Mouse (Mus musculus): ENCODE data around the gene Fgfr3.

The Fgfr3 gene

DNA sequence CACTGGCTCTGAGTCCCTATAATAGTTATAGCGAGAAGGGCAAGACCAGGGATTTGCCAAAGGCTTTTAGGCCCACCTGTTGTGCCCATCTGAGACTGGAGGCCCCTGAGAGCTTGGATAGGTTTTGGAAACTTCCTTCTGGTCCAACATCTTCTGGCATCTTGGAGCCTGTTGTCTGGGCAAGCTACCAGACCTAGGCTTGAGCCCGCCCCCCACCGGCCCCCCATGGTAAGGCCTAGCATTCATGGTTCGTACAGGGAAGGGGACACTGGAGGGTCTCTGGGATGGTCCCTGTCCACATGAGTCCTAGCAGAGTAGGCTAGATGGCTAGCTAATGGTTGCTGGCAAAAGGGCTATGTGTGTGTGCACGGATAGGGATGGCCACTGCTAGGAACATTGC, 22.8 kb upstream of the Fgfr3 start:
- no peak for DNase-seq

DNA sequence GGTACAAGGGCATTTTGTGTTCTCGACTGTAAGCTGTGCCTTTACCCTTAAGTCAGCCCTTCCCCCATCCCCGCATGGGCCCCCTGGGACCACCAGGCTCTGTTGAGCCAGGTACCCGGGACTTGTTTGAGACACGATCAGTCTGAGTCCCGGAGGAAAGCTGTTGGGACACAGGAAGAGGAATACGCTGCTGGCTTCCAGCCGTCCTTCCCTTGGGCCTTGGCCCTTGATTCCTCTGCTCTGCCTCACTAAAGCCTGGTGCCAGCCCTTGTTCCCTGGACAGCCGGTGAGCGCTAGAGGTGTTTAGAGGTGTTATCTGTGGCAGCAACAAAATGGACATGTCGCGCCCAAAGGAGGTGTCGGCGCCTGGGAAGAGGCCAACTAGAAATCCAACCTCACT, 21.5 kb upstream of the Fgfr3 start:
- DNase-seq = peak; percentile 92

DNA sequence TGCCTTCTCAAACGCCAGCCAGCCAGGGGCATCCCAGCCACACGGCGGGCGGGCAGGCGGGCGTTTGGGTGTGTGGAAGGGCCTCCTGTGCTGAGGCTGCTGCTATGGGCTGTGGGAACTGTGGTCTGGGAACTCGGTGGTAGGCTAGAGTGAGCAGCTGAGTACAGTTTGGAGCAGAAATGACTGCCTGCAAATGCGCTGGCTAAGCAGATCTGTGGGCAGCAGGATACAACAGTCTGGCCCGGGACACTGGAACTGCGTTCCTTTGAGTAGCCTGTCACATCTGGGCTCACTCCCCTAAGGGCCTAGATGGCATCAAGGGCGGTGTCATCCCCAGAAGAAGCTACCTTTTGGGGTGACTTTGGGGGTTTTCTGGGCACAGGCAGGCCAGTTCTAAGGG, 19.6 kb upstream of the Fgfr3 start:
- DNase-seq = no peak

DNA sequence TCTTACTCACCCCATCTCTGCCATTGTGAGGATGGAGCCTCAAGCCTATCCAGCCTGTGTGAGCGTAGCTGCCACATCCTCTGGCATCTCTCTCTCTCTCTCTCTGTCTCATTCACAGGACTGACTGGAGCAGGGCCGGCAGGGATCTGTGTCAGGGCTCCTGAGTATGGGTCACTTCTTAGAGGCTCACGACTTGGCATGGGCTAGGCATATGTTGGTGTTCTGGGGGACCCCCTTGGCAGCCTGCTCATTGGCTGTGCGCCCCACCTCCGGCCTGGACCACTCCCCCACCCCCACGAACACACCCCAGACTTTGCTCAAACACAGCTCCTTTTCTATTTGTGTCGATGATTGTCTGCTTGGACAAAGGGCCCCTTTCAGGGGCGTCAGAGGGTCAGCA, 17.5 kb upstream of the Fgfr3 start:
- DNase-seq = no peak

DNA sequence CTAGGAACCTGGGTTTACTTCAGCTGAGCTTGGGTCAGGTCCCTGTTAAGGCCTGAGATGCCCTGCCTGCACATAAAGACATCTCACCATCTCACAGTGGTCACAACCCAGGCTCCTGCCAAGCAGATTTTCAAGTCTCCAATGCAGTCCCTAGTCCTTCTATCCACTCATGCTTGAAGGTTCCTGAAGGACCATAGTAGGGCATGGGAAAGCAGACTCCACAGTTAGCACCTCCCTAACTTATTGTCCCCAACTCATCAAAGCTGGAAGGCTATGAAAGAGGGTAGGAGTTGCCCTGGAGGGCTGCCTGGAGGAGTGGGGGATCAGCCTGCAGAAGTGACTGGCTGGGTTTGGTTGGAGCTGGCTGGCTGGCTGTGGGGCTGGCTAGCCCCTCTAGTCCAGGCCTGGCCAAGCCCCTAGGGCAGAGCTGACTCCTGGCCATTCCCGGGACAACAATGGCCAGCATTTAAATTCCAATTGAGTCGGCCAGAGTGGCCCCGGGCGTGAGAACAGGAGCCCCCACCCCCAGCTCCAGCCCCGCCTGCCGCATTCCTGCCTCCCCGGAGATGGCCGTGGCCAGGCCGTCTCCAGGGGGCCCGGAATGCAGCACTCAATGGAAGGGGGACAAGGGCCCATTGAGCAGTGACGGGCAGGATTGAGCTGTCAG, 16.4 kb upstream of the Fgfr3 start:
- no peak for DNase-seq

DNA sequence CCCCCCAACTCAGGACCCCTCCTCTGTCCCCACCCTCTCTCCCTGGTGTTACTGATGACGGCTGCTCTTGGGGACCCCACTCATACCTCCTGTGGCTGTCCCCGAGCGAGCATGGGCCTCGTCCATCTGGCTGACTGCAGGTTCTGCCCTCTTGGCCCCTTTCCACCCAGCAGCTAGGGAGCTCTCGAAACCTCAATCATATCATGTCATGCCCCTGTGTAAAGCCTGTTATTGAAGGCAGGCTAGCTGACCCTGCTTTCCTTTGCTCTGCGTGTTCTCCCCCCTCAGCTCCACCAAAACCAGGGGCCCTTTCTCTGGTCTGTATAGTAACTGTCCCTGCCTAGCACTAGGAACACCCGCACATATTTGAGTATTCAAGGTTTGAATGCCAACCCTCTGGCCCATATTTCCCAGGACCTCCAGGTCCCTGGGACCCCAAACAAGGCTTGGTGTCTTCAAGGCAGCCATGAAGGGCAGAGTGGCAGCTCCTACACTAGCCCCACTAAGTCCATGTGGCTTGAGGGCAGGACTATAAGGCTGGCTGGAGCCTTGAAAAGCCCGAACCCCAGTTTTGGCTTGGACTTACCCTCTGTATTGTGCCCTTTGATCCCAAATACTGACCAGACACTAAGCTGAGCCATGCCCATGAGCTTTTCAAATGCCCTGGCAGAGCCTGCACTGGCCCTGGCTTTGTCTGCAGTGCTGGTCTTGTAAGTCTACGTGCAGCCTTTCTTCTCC, 15.7 kb upstream of the Fgfr3 start:
- DNase-seq = no peak

DNA sequence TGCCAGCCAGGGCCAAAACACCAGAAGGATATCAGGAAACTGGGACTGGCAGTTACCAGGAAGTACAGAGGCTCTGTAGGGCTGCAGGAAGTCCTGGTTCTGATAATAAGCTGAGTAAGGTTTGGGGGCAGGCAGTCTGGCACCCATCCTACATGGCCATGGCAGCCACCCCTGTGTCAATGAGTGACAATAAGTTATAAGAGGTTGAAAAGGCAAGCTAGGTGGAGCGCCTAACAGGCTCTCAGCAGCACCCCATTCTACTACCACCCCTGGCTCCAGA, 15.2 kb upstream of the Fgfr3 start:
- DNase-seq = no peak

DNA sequence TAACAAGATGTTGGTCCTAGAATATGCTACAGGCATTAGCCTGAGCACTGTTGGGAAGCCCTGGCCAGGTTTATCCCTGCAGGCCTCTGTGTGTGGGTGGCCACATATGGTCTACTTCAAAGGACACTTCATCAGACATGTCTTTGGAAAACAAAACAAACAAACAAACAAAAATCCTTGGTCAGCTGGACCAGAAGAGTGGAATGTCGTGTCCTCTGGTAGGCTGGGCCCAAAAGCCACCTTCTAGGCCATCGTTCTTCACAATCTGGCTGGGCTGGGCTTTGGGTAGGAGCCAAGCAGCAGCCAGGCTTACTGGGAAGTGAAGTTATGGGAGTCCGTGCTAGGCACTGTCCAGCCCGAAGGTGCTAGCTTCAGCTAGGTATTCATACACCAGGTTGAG, 14.3 kb upstream of the Fgfr3 start:
- DNase-seq = no peak

DNA sequence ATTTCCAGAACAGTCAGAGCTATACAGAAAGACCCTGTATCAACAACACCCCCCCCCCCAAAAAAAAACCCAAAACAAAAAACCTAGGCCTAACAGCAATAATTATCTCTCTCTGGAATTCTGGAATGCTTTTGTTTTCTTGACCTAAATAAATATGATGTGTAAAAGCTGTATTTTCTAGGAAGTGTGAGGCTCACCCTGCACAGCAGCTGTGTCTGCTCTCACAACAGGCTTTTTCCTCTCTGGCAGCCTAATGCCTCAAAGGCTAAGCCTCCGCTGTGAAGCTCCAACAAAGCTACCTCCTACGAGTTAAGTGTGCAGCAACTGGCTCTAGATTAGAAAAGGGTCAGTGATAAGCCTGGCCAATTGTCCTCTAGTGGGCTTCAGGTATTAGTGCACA, 12.4 kb upstream of the Fgfr3 start:
- DNase-seq = no peak

DNA sequence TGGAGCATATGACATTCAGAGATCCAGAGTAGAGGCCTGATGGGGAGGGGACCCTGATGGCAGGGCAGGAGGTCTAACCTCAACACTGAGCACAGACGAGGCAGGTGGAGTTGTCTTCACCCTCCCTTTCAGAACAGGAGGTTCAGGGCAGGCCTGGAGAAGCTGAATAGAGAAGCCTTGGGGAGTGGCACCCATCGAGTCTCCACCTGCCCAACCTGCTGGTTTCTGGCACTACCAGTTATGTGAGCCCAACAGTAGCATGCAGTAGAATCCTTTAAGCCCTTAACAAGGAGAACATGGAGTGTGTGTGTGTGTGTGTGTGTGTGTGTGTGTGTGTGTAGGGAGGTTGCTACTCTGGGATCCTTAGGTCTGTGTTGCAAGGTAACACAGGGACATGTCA, 8.9 kb upstream of the Fgfr3 start:
- DNase-seq = peak; percentile 84

DNA sequence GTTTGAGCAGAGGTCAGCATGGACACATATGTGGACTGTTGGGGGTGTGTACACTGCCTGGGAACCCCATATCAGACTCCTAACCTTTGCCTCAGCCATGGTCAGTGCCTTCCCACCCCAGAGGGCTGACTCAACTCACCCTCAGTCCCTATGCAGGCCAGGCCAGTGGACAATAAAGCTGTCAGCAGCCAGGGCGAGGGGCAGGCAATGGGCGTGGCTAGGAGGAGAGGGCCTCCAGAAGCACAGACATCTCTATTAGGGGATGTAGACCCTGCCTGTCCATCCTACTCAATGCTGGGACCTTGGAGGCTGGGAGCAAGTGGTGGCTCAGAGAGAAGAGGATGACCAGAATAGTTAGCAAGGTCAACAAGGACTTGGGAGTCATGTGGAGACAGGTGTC, 6.3 kb upstream of the Fgfr3 start:
- DNase-seq = no peak

DNA sequence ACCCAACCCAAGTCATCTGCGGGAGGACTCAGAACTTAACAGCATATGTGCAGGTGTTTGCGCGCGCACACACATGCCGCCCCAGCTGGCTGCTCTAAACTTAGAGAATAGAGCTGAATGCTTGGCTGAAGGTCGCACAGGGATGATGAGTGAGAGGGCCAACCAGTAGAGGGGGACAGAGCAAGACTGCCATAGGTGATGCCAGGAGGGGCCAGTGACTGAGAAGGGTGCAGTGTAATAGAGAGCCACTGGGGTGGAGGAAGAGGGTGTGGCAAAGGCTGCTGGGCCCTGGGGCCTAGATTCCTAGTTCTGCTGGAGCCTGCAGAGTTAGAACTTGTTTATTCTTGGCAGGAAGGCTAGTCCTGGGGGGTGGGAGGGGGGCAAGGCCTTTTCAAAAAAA, 5.0 kb upstream of the Fgfr3 start:
- peak; percentile 85 for DNase-seq

DNA sequence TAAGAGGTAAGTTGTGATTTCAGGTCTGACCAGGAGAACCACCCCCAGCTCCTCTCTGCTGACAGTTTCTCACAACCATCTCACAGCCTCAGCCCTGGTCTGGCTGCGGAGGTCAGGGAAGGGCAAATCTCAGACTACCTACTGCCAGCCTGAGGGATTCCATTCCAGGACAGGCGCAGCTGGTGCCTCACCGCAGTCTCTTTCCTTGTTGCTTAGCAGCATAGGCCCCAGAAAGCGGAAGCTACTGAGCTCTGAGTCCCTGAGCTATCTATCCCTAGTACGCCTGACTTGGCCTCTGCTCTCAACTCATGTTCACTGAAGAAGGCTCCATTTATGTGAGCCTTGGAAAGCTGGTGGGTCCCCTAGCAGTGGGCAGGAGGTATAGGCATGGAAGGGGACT, 3.0 kb upstream of the Fgfr3 start:
- DNase-seq = peak; percentile 89

DNA sequence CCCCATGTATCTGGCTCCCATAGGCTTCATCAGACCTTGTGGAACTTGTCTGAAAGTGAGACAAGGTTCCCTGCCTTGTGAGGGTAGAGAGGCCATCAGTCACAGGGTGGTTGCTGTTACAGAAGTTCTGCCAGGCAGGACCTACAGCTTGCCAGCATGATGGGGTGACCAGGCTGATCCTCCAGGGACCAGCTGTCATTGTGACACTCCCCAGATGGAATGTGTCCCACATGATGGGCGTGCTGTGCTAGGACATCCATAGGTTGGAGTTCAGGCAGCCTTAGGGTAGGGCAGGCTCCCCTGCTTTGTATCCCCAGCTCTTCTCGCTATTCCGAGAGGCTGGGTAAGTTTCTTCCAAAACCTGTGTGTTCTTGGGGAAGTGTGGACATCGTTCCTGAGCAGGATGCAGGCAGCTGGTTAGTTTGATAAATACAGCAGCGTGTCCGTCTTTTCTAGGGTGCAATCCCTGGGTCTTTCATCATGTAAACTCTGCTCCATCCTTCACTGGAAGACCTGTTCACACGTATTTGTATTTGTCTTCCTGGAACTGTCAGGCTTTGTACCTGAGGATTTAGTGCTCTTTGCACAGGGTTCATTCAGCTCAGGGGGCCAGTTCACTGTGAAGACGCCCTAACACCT, 503 bp upstream of the Fgfr3 start:
- DNase-seq = peak; percentile 81

DNA sequence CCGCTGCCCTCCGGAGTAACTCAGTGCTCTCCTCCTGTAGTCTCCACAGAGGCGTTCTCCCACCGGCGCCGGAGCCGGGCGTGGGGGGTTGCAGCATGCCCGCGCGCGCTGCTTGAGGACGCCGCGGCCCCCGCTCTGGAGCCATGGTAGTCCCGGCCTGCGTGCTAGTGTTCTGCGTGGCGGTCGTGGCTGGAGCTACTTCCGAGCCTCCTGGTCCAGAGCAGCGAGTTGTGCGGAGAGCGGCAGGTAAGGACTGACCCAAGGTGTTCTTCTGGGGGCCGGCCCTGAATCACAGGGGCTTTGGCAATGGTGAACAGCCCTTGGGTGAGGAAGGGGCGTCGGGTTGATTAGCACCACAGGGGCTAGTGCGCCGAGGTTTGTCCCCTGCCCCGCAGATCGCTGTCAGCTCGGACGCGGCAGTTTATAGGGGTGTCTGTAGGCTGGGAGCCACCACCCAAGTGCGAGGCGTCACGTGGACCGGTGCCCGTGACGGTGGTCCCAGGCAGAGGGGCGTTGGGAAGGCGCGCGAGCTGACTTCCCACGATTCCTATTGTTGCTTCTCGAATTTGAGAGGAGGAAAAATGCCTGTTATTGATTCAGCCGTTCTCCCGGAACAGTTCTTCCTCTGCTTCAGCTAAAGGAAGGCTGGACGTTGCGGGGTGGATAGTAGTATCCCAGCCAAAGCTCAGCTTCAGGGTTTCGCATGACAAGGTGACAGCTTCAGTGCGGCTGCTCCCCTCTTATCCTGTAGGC, 968 bp downstream of the Fgfr3 start:
- DNase-seq = peak; percentile 84

DNA sequence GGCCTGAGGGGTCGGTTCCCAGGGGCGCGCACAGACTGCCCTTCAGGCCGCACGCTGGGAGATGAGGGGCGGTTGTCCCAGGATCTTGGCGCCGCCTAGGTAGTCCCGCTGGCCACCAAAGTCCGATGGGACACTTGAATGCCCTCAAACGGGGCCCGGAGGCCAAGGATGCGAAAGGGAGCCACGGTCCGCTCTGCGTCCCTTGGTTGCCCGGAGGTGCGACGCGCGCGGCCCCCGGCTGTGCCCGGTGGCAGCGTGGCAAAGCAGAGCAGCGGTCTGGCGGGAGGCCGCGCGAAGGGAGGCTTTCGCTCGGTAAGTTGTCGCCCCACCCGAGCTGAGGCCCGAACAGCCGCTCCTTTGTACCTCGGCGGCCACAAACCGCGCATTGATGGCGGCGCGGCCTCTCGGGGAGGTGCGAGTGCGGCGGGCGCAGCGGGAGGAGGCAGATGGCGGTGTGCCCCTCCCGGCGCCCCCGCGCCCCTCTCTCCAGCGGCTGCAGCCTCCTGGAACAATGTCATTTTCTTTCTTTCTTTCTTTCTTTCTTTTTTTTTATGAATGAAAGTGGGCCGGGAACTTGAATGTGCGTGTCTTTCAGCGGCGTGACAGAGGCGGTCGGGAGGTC, 1.7 kb downstream of the Fgfr3 start:
- peak; percentile 89 for DNase-seq

DNA sequence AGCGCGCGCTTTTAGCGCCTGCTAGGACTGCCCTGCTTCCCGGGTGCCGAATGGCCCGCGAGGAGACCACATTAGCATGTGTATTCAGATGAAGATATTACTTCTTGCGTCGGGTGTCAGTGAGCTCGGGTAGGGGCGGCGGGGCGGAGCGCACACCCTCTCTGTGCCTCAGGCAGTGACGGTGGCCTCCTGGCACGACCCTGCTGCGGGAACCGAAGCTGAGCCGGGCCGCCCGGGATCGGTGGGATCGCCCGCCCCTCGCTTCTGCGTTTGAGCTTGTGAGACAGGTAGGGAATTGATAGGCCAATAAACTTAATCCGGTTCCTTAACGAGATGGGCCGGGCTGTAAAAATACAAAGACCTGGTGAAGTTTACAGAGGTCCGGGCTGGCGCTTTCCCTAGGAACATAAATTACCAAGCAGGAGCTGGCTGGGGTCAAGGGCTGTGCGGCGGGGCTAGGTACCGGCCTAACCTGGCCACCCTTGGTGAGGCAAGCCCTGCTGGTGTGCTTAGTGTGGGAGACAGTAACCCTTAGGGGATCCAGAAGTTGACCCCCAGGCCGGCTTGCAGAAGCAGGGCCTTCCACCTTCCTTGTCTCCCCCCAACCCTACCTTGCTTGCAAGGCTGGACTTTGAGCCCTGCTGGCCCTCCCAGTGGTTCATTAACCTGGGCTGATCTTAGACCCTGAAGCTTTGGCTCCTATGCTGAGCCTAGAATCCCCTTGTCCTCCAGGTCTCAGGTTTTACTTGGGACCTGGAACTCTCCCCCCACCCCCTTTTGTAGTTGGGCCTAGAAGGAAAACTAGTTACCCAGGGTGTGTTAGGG, 2.4 kb downstream of the Fgfr3 start:
- peak; percentile 85 for DNase-seq

DNA sequence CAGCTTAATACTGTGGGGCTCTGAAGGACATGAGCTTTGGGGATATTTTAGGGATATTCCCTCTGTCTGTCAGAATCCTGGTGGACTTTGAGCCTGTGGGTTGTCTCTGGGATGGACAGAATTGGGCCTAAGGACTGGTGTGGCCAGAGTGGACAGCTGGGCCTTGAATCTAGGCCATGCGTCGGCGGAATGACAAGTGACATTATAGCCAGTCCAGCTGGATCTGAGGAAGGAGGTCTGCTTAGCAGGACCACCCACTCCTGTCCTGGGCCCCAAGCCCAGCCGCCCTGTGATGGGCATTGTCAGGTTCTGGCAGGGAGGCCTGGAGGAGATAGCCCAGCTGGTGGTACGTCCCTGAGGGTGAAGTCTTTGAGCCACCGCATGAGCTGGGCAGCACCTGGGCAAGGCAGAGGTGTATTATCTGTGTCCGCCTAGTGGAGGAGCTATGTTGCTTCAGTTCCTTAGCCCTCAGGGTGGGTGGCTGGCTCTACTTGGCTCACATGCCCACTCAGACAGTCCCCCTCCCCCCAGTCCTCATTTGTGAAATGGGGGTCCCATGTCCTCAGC, 4.7 kb downstream of the Fgfr3 start:
- DNase-seq = peak; percentile 90

DNA sequence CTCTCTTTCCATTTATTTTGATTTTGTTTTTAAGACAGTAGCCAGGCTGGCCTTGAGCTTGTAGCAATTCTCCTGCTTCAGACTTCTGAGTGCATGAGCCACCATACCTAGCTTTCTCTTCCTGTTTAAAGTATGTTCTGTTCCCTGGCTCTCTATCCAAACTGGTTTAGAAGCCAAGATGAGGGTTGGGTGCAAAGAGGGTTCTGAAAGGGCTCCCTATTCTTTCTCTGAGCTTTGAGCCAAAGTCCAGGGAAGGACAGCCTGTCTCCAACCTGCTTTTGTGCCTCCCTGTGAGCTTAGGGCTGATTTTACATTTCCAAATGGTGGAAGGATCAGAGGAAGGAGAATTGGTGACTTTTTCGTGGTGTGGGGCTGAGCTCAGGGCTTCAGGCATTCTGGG, 5.4 kb downstream of the Fgfr3 start:
- DNase-seq = no peak

DNA sequence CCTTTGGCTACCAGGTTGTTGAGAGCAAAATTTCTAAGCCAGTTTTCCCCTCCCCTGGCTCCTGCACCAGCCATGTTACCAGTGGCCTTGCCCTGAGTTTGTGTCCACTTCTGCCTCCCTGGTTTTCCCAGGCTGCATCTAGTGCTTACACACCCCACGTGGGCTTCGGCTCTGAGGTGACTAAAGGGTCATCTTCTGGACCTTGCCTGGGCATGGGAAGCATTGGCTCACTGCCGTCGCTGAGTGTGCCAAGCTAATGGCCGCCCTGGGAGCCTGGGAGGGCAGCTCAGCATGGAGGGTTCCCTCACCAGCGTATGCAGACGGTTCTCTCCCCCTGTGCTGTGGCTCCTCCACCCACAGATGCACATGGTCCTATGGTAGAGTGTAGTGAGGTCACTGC, 7.4 kb downstream of the Fgfr3 start:
- DNase-seq = peak; percentile 88

DNA sequence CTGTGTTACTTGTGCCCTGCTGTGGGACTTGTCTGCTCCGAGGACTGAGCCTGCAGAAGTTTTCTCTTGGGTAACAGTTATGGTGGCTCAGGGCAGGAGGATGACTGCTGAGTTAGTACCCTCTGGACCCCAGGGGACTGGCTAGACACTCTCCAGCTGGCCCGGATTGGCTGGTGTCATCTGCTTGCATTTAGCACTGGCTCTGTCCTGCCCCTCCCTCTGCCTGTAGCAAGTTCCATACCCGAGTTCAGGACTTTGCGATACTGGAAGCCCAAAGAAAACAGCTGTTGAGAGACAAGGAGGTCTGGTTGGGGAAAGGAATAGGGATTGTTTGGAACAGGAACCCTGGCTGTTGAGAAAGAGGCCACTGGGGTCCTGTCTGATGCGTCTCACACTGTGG, 9.0 kb downstream of the Fgfr3 start:
- DNase-seq = no peak

DNA sequence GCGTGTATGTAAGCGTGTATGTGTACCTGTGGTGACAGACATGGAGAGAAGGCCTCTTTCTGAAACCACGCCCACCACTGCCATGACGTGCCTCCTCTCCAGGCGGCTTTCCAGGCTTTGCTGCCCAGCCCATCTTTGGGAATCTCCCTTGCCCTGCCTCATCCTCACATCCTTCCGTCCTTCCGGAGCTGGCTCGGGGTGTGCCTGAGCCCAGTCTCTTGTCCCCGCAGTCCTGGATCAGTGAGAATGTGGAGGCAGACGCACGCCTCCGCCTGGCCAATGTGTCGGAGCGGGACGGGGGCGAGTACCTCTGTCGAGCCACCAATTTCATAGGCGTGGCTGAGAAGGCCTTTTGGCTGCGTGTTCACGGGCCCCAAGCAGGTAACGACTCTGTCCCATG, 9.6 kb downstream of the Fgfr3 start:
- DNase-seq = peak; percentile 83

Data from heart, adult 11 months (tissue).